Mouse (Mus musculus) WW6 (cell line): Measurements from ENCODE around the gene Ski.

ENCODE experiments used
- DNase-seq: peaks from one replicate; pipeline ENCODE4 v3.0.0-alpha.2; 2013; ENCODE audit warnings: low read depth, low spot score

Gene Ski

DNA sequence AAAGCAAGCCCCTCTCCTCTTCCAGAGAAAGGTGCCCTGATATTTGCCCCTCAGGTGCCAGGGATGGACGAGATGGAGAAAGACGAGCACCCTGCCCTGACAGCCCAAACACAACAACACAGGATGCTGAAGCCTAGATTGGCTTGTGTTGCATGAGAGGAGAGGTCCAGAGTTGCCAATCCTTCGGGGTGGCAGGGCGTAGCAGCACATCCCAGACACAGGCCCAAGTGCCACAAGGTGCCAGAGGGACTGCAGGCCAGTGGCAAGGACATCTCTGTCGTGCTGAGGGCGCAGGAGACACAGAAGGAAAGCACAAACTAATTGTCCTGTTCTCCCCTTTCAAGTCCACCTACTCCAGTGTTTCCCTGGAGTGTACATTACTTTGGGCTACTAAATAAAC lies 8.2 kb downstream of the Ski start:
- no peak for DNase-seq

- DNase-seq, result no peak
Measured at GRCm38 (mm10) chr4:155213752-155214054, 8.7 kb downstream of the Ski start.

GRCm38 (mm10) chr4:155213052-155213751 lies 9.2 kb downstream of the Ski start:
- no peak for DNase-seq

- DNase-seq, result no peak
Measured at GRCm38 (mm10) chr4:155209494-155209893, 12.9 kb downstream of the Ski start.

GRCm38 (mm10) chr4:155209079-155209478 lies 13.3 kb downstream of the Ski start:
- no peak for DNase-seq

DNA sequence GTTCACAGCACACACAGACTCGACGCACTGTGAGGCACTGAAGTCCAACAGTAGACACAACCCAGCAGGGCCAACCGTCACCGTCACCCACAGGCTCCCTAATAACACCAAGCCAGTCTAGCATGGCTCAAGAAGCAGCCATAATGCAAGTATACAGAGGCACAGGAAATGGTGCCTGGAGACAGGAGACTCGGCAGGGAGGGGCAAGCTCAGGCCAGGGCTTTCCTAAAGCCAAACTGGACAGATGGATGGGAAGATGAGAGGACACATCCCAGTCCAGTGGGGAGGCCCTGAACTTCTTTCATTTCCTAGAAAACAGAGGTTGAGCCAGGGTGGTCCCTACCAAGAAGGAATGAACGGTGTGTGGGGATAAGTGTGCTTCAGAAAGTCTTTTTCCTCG lies 13.8 kb downstream of the Ski start:
- DNase-seq, result no peak

DNA sequence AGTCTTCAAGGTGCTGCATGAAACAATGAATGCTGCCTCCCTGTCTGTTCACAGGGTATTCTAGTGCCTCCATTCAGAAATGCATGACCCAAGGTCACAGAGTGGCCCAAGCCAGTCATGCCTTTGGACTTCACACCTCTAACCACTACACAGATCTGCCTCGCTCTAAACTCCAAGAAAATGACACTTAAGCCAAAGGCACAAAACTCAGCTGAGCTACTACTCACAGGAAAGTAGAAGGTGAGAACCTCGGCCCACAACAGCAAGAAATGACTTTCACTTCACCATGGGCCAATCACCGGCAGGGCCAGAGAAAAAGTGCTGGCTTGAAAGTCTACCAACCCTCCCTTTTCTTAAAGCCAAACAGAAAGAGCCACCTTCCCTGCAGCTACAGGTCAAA lies 14.6 kb downstream of the Ski start:
- no peak for DNase-seq

DNA sequence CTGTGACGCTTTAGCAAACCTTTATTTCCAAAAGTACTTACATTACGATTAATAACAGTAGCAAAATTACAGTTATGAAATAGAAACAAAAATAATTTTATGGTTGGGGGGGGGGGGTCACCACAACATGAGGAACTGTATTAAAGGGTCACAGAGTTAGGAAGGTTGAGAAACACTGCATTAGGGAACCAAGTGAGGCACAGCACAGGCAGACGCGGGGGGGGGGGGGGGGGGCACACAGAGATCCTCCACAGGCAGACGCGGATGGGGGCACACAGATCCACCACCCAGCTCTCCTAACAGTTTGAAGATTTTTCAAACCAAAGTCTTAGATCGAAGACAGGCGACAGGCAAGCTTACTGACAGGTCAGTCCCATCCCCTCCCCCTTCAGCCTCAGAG lies 15.9 kb downstream of the Ski start:
- DNase-seq, result no peak

GRCm38 (mm10) chr4:155205919-155206318 lies 16.5 kb downstream of the Ski start:
- DNase-seq, result no peak

GRCm38 (mm10) chr4:155201764-155202163 lies 20.6 kb downstream of the Ski start:
- DNase-seq, result no peak

GRCm38 (mm10) chr4:155200861-155201390 lies 21.5 kb downstream of the Ski start:
- no peak for DNase-seq

DNA sequence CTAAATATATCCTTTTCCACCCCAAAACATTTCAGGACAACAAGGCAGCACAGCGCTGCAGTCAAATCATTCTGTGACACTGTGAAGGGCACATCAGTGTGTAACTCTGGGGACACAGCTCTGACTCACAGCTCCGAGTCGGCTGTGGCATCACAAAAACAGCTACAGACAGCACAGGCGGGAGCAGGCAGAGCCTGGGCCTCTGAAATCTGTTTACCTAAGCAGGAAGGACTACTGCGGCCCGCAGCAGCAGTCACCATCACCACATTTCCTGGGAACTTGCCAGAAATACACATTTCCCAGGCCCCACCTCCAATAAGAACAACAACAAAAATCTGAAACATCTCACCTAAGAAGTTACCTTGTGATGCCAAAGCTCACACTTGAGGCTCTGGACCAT lies 24.7 kb downstream of the Ski start:
- DNase-seq, result no peak

DNA sequence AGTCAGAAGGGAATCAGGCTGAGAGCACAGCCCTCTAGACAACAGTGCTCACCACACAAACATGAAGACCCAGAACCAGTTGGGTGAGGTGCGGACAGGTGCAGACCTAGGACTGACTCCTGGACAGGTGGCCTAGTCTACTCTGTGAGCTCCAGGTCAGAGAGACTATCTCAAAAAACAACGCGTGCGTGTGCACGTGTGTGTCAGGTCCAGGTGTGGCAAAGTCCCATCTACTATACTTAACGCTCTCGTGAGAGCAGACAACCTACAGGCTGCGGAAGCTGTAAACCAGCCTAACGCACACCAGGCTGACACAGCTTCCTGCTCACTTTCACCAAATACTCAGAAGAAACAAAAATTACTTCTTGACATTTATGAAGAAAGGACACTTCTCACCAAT lies 27.2 kb downstream of the Ski start:
- DNase-seq, result no peak

DNA sequence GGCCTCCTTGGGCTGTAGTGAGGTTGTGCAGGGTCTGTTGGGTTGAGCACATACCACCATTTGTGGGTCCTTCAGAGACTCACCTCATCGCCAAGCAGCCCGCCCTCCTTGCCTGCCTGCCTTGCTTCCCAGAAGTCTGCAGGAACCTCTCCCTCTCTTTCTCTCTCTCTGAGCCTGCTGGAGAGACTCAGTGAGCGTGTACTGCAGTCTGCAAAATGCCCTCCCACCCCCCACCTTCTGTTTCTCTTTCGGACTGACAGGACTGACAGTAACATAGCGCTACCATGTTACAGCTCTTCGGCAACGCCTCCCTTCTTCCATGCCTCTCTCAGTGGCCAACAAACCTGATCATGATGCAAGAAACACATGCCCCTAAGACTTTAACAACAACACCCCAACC lies 32.1 kb downstream of the Ski start:
- no peak for DNase-seq

DNA sequence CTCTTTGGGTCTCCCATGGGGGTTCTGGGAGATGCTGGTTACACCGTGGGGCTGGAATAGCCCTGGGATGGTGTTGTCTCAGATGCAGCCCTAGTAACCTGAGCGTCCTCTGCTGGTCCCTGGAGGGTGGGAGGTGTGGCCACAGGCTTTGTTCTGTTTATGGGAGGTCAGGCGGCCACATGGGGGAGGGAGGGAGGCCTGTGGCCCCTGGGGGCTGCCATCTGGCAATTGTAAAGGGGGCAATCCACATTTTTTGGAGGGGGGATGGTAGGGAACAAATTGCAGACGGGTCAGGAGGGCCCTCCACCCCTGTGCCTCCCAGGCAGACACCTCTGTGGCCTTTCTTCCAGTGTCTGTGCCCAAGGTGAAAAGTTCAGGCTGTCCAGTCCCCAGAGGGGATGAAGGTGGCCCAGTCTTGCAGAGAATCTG lies 32.7 kb downstream of the Ski start:
- peak; percentile 24 for DNase-seq

DNA sequence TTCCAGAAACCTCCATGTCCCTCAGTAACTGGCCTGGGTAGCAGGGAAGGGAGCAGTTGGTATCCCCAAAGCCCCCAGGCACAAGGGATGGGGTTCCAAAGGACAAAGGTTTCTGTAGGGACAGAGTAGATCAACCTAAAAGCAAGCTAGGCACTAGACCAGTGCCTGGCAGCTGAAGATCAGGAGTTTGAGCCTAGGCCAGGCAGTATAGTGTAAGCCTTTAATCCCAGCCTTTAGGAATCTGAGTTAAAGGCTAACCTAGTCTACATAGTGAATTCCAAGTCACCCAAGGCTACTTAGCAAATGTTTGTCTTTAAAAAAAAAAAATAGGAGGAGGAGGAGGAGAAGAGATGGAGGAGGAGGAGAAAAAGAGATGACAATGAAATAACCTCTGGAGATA lies 33.6 kb downstream of the Ski start:
- no peak for DNase-seq

- DNase-seq, result no peak
Measured at GRCm38 (mm10) chr4:155188341-155188740, 34.1 kb downstream of the Ski start.

DNA sequence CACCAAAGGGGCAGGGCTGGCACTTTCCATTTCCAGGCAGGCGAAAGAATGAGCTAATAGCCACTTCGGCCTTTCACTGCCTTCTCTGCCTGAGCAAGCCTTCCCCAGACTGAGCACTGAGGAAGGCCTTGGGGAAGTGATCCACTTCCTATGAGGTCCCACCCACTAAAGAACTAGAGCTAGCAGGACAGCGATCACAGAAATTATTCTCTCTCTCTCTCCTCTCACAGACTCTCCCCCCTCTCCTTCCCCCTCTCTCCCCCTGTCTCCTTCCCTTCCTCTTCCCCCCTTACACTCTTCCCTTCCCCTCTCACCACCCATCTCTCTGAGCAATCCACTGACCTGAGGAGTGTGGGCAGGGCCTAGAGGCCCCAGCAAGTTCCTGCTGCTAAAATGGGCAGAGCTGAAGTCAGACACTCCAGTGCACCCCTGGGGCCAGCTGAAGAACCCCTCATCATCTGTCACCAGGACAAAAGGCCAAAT lies 35.2 kb downstream of the Ski start:
- DNase-seq, result no peak

GRCm38 (mm10) chr4:155185845-155186244 lies 36.5 kb downstream of the Ski start:
- no peak for DNase-seq

GRCm38 (mm10) chr4:155184248-155185070 lies 37.9 kb downstream of the Ski start:
- DNase-seq, result no peak

GRCm38 (mm10) chr4:155183201-155183600 lies 39.2 kb downstream of the Ski start:
- no peak for DNase-seq

DNA sequence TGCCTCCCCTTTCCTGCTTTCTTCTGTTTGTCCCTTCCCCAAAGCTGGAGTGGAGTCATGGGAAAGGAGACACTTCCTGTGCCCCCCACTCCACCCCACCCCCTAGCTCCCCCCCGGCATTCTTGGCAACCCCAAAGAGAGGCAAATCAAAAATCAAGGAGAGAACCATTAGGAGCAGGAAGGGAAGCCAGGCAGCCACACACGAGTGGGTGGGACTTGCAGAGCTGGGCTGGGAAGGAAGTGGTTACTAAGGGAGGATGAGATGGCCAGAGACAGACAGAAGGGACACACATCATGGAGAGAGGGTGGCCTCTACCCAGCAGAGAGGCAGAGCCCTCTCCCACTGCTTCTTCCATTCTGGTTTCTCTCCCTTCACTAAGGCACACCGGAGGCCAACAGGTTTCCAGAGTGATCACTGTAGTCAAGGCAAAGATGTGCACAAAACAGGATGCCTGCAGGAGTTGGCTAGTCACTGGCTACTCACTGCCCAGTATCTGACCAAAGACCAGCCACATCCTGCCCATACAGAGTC lies 43.3 kb downstream of the Ski start:
- DNase-seq, result no peak

- no peak for DNase-seq
Measured at GRCm38 (mm10) chr4:155178274-155178673, 44.1 kb downstream of the Ski start.
